Mouse (Mus musculus) heart, embryonic 16.5 days (tissue): ENCODE measurements around the gene Padi6. TPM values are rescaled to one million over a fixed set of nuclear protein-coding genes. Genes with fewer than 3 reads are reported as not detected.
A peak's percentile ranks its signal among the peaks of the same experiment; 100 is the strongest.

ENCODE experiments used
- ATAC-seq: fragments of 200-750 bp; cut with Nextera tagmentation; replicated peaks from 2 replicates; pipeline ENCODE4 v1.8.0; 2017; ENCODE audit warnings: moderate number of reproducible peaks; ENCODE audit not compliant: insufficient read depth, low FRiP score; ENCODE audit errors: extremely low read depth
- H3K27ac ChIP-seq: fragments of 300-500 bp; sonication (generic); 2 replicates; pipeline ENCODE4 v1.5.1; 2014; ENCODE audit warnings: mild to moderate bottlenecking, low read length, control low read depth, moderate library complexity
- H3K27me3 ChIP-seq: fragments of 300-500 bp; sonication (generic); 2 replicates; pipeline ENCODE4 v1.6.1; 2014; ENCODE audit warnings: low read length, mixed read lengths; ENCODE audit not compliant: control insufficient read depth, insufficient read depth
- H3K36me3 ChIP-seq: fragments of 300-500 bp; sonication (generic); 2 replicates; pipeline ENCODE4 v1.6.1; 2014; ENCODE audit not compliant: control insufficient read depth, insufficient read depth
- H3K4me1 ChIP-seq: fragments of 300-500 bp; sonication (generic); 2 replicates; pipeline ENCODE4 v1.6.1; 2014; ENCODE audit warnings: low read length, mixed read lengths; ENCODE audit not compliant: control insufficient read depth, insufficient read depth
- H3K4me2 ChIP-seq: fragments of 300-500 bp; sonication (generic); 2 replicates; pipeline ENCODE4 v1.6.1; 2014; ENCODE audit warnings: low read depth, mild to moderate bottlenecking, control low read depth, low read length
- H3K4me3 ChIP-seq: fragments of 300-500 bp; sonication (generic); 2 replicates; pipeline ENCODE4 v1.5.1; 2014; ENCODE audit warnings: mild to moderate bottlenecking, control low read depth, low read length
- H3K9ac ChIP-seq: fragments of 300-500 bp; sonication (generic); 2 replicates; pipeline ENCODE4 v1.6.1; 2014; ENCODE audit warnings: low read length, control low read depth
- H3K9me3 ChIP-seq: fragments of 300-500 bp; sonication (generic); replicated peaks from 2 replicates; pipeline ENCODE4 v1.6.1; 2016; ENCODE audit warnings: low read length; ENCODE audit not compliant: control insufficient read depth
- WGBS: fragments of 180-500 bp; shearing (Covaris S2); extraction: QIAGEN DNeasy Blood & Tissue Kit; methylation state at CpG from one replicate; pipeline ENCODE4 v1.1.7; 2014; 5-methylcytosine and 5-hydroxymethylcytosine counted together
- polyA plus RNA-seq: library from polyadenylated mRNA; unstranded; fragments of >200 nt; fragmentation: Nextera tagmentation; extraction: Ambion mirVana; gene quantifications from 2 replicates; pipeline ENCODE4 v1.2.1, GENCODE M21; 2015

Padi6 gene
- polyA plus RNA-seq, 1 experiment from 2014 or later = 0.35 TPM

DNA sequence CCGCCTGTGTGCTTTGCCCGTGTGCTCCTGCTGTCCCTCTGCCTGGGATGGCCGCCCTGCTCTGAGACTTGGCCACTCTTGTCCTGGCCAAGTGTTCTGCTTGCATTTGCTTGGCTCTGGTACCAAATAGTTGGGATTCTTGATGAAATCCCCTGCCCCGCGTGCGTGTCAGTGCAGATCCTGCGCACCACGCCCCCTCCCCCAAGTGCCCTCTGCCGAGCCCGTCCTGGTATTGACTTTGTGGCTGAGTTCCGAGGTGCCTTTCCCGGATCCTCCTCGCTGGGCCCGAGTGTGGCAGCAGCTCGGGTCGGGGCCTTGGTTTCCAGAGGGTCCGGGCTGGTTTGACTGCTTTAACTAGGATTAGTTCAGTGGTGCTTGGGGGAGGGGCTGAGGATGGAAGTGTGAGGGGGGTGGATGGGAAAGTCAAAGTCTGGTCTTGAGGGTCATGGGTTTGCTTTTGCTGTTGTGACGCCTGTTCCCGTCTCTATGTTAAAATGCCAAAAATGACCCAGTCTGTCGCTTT is 20.4 kb downstream of the Padi6 start:
- no peak for ATAC-seq
- no peak overlapping the region for H3K4me3 ChIP-seq
- no peak overlapping the region for H3K27ac ChIP-seq
- 80% methylated on average over 20 of the region's 20 CpGs for WGBS
- H3K36me3 ChIP-seq = peaks cover 35% of the 10 kb centered on the region
- H3K4me1 ChIP-seq = no peaks in the 10 kb centered on the region
- H3K4me2 ChIP-seq = no peak overlapping the region
- no peaks in the 10 kb centered on the region for H3K27me3 ChIP-seq
- H3K9ac ChIP-seq = no peak overlapping the region
- H3K9me3 ChIP-seq = no peaks in the 10 kb centered on the region

DNA sequence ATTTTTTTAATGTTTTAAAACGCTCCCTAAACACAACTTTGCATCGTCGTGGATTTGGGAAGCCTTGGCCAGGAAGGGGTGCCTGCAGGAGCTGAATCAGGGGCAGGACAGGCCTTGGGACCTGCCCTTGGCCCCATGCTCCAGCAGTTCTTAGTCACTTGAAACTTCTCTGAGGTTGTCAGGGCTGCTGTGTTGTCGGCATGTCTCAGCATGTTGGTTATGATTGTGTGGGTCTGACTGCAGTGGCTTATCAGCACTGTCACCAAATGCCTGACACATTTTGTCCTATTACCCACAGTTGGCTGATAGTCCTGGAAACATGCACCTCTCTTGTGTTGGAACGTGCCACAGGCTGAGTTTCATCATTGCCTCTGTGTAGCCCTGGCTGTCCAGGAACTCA is 22.4 kb downstream of the Padi6 start:
- Histone ChIP-seq H3K27me3 (no peaks in the 10 kb centered on the region), H3K27ac (peak overlapping the region; percentile 20; the same call in 1 of the 2 replicates), H3K36me3 (peaks cover 53% of the 10 kb centered on the region), H3K9me3 (no peaks in the 10 kb centered on the region), H3K4me2 (no peak overlapping the region), H3K9ac (no peak overlapping the region), H3K4me1 (no peaks in the 10 kb centered on the region), H3K4me3 (no peak overlapping the region)
- no peak for ATAC-seq
- WGBS = 65% methylated on average over 5 of the region's 5 CpGs

DNA sequence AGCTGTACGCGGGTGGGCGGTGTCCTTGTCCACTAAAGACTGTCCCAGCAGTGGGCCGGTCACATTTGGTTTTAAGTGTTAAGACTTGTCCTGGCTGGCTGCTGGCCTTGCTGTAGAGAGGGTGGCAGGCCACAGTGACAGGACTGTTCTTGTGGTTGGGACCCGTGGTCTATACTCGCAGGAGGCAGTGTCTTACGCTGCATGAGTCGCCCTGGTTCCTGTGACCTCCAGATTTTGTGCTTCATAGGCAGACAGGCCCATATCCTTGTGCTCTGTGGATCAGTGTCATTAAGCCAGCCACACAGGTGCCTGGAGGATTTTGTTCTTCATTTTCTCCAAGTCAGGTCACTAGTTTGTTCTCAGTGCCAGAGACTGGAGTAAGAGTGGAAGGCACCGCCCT is 24.0 kb downstream of the Padi6 start:
- no peak for ATAC-seq
- Histone ChIP-seq H3K4me2 (no peak overlapping the region), H3K9me3 (no peaks in the 10 kb centered on the region), H3K4me3 (no peak overlapping the region), H3K4me1 (peaks cover 7% of the 10 kb centered on the region), H3K27ac (no peak overlapping the region), H3K27me3 (no peaks in the 10 kb centered on the region), H3K9ac (no peak overlapping the region), H3K36me3 (peaks cover 57% of the 10 kb centered on the region)
- 92% methylated on average over 9 of the region's 9 CpGs for WGBS

DNA sequence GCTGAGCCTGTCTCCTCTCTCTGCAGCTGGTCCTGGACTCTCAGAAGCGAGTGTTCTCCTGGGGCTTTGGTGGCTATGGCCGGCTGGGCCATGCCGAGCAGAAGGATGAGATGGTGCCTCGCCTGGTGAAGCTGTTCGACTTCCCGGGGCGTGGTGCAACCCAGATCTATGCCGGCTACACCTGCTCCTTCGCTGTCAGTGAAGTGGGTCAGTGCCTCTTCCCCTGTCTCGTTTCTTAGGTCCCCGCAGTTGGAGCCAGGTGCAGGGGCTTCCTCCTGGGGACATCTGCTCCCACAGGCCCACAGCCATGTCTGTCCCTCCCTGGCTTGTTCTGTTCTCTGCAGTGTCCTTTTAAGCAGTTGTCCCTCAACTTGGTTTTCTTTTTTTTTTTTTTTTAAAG is 25.4 kb downstream of the Padi6 start:
- H3K4me2 ChIP-seq = no peak overlapping the region
- no peak overlapping the region for H3K4me3 ChIP-seq
- no peak for ATAC-seq
- no peaks in the 10 kb centered on the region for H3K27me3 ChIP-seq
- H3K9ac ChIP-seq = no peak overlapping the region
- 90% methylated on average over 11 of the region's 11 CpGs for WGBS
- H3K36me3 ChIP-seq = peaks cover 66% of the 10 kb centered on the region
- H3K27ac ChIP-seq = no peak overlapping the region
- peaks cover 10% of the 10 kb centered on the region for H3K4me1 ChIP-seq
- no peaks in the 10 kb centered on the region for H3K9me3 ChIP-seq

DNA sequence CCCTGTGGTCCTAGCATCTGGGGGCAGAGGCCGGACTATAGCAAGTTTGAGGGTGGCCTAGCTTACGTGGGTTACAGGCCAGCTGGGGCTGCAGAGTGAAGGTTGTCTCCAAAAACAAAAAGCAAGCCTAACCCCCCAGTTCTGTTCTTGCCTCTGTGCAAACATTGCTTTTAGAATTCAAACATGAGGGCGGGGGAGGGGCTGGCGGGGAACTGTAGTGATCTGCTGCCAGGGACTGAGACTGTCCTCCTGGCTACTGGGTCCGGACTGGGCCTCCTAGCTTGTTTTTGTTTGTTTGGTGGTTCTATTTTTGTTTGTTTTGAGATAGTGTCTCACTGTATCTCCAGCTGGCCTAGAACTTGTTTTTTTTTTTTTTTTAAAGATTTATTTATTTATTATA is 27.9 kb downstream of the Padi6 start:
- Histone ChIP-seq H3K9me3 (no peaks in the 10 kb centered on the region), H3K4me2 (no peak overlapping the region), H3K36me3 (peaks cover 68% of the 10 kb centered on the region), H3K9ac (no peak overlapping the region), H3K4me1 (peaks cover 10% of the 10 kb centered on the region), H3K27me3 (no peaks in the 10 kb centered on the region), H3K27ac (peak overlapping the region; percentile 47), H3K4me3 (no peak overlapping the region)
- ATAC-seq = no peak
- 76% methylated on average over 5 of the region's 5 CpGs for WGBS

DNA sequence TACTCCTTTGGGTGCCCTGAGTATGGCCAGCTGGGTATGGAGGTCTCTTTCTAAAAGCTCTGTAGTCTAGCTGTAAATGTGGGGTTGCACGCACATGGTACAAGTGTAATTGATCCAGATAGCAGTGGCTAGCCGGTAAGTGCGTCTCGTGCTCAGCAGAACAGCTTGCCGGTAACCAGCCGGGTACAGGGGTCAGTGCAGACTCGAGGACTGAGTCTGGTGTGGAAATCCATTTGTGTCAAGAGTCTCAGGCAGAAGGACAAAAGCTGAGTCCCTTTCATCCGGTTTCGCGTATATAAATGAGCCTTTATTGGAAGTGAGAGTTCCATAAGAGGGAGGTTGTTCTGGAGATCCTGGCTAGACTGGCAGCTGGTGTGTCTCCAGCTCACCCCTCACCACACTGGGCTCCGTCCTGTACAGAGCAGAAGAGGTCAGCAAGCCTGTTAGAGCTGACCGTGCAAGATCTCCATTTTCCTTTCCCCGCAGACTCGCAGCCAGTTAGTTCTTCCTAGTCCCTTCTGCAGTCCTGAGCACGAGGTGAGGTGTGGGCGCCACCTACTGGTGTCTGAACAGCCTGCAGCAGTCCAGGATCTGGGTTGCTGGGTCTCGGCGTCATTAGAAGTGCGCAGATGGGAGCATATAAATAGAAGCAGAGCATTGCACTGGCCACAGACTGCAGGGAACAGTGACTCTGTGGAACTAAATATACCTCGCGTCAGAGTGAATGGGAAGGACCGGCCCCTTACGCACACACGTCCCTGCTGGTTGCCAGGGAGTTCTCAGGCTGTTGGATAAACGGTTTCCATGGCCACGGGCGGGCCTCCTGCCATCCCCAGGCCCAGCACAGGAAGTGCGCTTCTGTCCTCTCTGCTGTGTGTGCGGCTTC is 28.7 kb downstream of the Padi6 start:
- WGBS = 38% methylated on average over 29 of the region's 29 CpGs
- no peaks in the 10 kb centered on the region for H3K9me3 ChIP-seq
- peaks cover 12% of the 10 kb centered on the region for H3K4me1 ChIP-seq
- no peak overlapping the region for H3K4me2 ChIP-seq
- no peak overlapping the region for H3K4me3 ChIP-seq
- no peak overlapping the region for H3K9ac ChIP-seq
- peak overlapping the region; percentile 47 for H3K27ac ChIP-seq
- peaks cover 63% of the 10 kb centered on the region for H3K36me3 ChIP-seq
- peak; percentile 95 for ATAC-seq
- no peaks in the 10 kb centered on the region for H3K27me3 ChIP-seq

DNA sequence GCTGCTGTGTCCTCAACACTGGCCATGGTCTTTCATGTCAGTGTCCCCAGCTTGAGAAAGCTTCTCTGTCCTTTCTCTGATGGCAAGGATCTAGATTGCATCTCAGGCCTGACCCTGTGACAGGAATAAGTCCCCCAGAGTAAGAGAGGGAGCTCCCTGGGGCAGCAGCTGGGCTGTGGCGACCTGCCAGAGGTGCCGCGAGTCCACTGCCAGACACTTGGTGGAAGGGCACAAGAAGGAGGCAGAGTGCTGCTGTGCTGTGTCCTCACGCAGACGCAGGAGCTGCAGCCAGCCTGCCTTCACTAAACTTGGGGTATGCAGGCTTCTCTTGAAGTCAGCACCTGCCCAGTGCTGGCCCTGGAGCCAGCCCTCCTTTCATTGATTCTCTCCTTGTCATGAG is 31.1 kb downstream of the Padi6 start:
- Histone ChIP-seq H3K27me3 (no peaks in the 10 kb centered on the region), H3K9me3 (no peaks in the 10 kb centered on the region), H3K27ac (no peak overlapping the region), H3K36me3 (peaks cover 50% of the 10 kb centered on the region), H3K4me3 (no peak overlapping the region), H3K9ac (no peak overlapping the region), H3K4me1 (peaks cover 29% of the 10 kb centered on the region), H3K4me2 (no peak overlapping the region)
- no peak for ATAC-seq
- WGBS = 54% methylated on average over 5 of the region's 5 CpGs

DNA sequence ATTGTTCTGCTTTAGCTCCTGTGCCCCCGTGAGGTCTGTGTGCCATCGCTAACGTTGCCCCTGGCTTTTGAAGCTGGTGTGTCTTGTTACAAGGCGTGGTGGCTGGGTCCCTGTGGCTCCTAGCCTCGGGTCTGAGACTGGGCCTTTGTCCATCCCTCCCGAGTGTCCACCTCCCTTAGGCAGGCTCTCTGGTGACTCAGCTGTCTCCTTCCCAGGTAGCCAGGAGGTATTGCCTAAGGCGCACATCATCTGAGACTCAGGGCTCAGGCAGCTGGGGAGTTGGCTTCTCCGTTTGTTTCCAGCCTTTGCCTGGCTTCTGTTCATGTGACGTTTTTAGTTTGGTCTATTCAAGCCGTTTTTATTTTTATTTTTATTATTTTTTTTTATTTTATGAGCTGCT is 31.7 kb downstream of the Padi6 start:
- peaks cover 46% of the 10 kb centered on the region for H3K36me3 ChIP-seq
- no peaks in the 10 kb centered on the region for H3K9me3 ChIP-seq
- no peak overlapping the region for H3K27ac ChIP-seq
- no peak overlapping the region for H3K9ac ChIP-seq
- no peak overlapping the region for H3K4me2 ChIP-seq
- peaks cover 29% of the 10 kb centered on the region for H3K4me1 ChIP-seq
- no peak overlapping the region for H3K4me3 ChIP-seq
- 88% methylated on average over 10 of the region's 10 CpGs for WGBS
- no peaks in the 10 kb centered on the region for H3K27me3 ChIP-seq
- no peak for ATAC-seq

DNA sequence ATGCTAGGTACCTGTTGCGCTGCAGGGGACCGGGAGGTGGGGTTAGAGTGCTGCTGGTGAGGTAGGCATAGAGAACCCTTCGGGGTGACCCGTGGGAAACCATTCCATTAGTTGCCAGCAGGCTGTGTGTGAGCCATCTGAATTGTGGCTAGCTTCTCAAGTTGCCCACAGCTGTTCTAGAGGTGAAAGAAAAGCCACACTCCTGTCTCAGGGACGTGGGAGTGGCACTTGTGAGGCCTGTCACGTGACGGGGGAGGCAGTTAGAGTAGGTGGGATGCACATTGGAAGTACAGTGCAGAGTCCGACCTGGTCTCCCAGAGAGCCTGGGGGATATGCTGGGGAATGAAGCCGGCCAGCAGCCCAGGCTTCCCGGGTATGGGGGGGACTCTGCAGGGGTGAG is 32.8 kb downstream of the Padi6 start:
- H3K27me3 ChIP-seq = no peaks in the 10 kb centered on the region
- ATAC-seq = no peak
- 85% methylated on average over 10 of the region's 10 CpGs for WGBS
- no peak overlapping the region for H3K4me2 ChIP-seq
- no peaks in the 10 kb centered on the region for H3K9me3 ChIP-seq
- peaks cover 28% of the 10 kb centered on the region for H3K4me1 ChIP-seq
- no peak overlapping the region for H3K27ac ChIP-seq
- no peak overlapping the region for H3K9ac ChIP-seq
- no peak overlapping the region for H3K4me3 ChIP-seq
- peaks cover 37% of the 10 kb centered on the region for H3K36me3 ChIP-seq
